Mouse (Mus musculus): ENCODE measurements around the gene Rdh16. TPM values are rescaled to one million over a fixed set of nuclear protein-coding genes. Genes with fewer than 3 reads are reported as not detected.

Gene Rdh16
- 2.1 and 3.5 TPM in 2 replicates for polyA plus RNA-seq (2012; rRNA removed; ENCODE audit: low replicate concordance)

DNA sequence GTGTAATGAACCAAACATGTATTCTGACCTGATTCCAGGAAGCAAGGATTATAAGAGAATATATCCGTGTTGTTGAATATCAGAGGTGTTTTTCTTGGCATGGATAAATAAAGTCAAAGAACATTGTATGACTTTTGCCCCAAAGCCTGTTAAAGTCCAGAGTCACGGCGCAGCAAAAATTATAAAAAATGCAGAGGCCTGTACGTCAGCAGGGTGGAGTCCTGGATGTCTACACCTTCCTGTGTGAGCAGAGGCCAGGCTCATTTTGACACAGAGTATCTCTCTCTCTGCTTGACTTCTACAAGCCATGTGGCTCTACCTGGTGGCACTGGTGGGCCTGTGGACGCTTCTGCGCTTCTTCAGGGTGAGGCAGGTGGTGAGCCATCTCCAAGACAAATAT, at the start of gene Rdh16:
Gene Rdh16, plus strand, starts transcription at position 262 of the 400 bp plus-strand sequence.

DNA sequence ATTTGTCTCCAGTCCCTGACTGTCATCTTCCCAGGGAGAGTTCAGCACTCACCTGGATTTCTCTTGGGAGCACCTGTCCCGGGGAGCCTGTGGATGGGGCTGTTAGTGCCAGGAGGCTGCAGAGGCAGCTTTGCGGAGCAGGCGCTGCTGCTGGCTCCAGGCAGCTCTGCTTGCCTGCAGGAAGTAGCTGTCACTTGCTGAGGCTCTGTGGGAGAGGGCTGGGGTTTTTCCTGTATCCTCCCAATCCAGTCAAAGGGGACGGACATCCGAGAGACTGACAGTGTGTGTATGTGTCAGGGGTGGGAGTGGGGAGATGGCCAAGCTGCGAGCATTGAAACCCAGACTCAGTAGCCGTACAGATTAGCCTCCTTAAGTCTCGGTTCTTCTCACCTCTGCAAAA, 49.4 kb upstream of the Rdh16 start, which contains the start of gene Gpr182:
Gene Gpr182, minus strand, starts transcription at position 185 of the 400 bp plus-strand sequence.

DNA sequence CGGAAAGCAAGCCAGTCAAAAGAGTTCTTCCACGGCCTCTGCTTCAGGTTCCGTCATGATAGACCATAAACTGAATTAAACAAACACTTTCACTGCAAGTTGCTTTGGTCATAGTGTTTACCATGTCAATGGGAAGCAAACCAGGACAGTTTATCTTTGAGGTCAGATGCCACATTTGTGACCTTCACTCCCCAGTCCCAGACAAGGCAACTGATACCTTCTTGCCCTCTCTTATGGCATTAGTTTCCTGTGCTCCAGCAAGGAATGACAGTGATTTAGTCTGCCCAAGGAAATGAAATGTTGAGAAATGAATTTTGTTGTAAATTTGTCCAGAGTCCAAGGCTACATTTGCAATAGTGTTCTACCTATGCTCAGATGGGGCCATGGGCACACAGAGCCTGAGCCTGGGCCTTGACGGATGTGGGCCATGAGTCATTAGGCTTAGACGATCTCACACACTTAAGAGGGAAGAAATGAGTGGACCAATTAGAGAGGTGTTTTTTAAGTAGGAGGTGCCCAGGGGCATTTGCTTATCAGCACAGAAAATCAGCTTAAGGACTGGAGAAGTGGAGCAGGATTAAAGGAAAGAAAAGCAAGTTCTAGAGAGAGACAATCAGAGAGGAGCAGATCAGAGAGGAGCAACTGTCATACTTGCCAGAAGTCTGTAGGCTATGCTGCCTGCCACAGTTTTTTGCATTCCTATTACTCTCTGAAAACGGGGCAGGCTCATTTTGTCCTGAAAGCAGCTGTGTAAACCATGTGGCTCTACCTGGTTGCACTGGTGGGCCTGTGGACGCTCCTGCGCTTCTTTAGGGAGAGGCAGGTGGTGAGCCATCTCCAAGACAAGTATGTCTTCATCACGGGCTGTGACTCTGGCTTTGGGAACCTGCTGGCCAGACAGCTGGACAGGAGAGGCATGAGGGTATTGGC, 41.5 kb upstream of the Rdh16 start, which contains the start of the genes Rdh1 and Rdh16f1:
Gene Rdh1, plus strand, starts transcription at position 541 of the 930 bp plus-strand sequence.
Gene Rdh16f1, plus strand, starts transcription at position 607 of the 930 bp plus-strand sequence.

DNA sequence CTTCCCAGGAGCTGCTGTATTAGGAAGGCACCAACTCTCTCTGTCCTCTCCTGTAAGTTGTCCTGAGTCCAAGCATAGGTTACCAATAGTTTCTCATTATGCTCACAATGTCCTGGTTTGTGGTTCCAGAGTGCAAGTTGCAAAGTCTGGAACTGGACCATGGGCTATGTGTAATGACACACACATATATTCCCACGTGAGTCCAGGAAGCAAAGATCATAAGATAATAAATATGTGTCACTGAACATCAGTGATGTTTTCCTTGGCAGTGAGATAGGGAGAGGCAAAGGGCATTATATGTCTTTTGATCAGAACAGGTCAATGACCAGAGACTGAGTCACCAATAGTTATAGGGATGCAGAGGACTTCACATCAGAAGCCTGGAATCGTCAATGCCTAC, 24.9 kb upstream of the Rdh16 start, which contains the start of gene Rdh9:
Gene Rdh9, plus strand, starts transcription at position 376 of the 400 bp plus-strand sequence.

DNA sequence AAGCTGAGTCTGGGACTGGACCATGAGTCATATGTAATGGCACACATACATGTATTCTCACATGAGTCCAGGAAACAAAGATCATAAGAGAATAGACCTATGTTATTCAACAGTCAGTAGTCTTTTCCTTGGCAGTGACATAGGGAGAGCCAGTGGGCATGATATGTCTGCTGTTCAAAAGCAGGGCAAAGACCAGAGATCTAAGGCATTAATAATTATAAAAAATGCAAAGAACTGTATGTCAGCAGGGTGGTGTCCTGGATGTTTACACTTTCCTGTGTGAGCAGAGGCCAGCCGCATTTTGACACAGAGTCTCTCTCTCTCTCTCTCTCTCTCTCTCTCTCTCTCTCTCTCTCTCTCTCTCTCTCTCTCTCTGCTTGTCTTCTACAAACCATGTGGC, 48.7 kb downstream of the Rdh16 start, which contains the start of gene Rdh19:
Gene Rdh19, plus strand, starts transcription at position 301 of the 400 bp plus-strand sequence.

DNA sequence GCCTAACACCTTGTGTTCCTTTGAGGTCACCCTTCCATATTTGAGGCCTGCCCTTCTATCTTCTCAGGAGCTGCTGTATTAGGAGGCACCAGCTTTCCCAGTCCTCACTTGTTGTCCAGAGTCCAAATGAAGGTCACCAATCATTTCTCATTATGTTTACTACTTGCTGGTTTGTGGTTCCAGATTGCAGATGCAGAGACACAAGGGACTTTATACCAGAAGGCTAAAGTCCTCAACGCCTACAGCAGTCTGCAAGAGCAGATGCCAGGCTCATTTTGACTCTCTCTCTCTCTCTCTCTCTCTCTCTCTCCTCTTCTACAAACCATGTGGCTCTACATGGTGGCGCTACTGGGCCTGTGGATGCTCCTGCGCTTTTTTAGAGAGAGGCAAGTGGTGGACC, 65.3 kb downstream of the Rdh16 start, which contains the start of gene Rdh16f2:
Gene Rdh16f2, plus strand, starts transcription at position 243 of the 400 bp plus-strand sequence.

DNA sequence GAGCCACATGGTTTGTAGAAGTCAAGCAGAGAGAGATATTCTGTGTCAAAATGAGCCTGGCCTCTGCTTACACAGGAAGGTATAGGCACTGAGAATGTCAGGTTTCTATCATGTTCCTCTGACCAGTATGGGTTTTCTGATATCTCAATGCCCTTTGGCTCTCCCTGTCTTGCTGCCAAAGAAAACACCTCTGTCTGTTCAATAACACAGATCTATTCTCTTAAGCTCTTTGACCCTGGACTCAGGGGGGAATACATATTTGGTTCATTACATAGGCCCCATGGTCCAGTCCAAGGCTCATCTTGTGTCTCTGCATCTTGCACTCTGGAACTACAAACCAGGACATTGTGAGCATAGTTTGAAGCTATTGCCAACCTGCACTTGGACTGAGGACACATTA, 87.7 kb downstream of the Rdh16 start, which contains the start of gene Rdh7:
Gene Rdh7, minus strand, starts transcription at position 213 of the 400 bp plus-strand sequence.

Other genes with a start within 250 kb of the Rdh16 start
- 134 and 192 TPM in 2 replicates for gene Lrp1, start 180.0 kb upstream of the Rdh16 start, polyA plus RNA-seq (2012; rRNA removed; ENCODE audit: low replicate concordance)
- gene Stat6, start 158.2 kb upstream of the Rdh16 start, polyA plus RNA-seq (2012; rRNA removed; ENCODE audit: low replicate concordance): 52.2 and 71.9 TPM in 2 replicates
- gene Nemp1, start 134.3 kb upstream of the Rdh16 start, polyA plus RNA-seq (2012; rRNA removed; ENCODE audit: low replicate concordance): 1.3 and 1.6 TPM in 2 replicates
- gene Nab2, start 132.6 kb upstream of the Rdh16 start, polyA plus RNA-seq (2012; rRNA removed; ENCODE audit: low replicate concordance): 25.5 and 39.5 TPM in 2 replicates
- gene Myo1a, start 96.0 kb upstream of the Rdh16 start, polyA plus RNA-seq (2012; rRNA removed; ENCODE audit: low replicate concordance): 179 and 405 TPM in 2 replicates
- gene Tac2, start 76.7 kb upstream of the Rdh16 start, polyA plus RNA-seq (2012; rRNA removed; ENCODE audit: low replicate concordance): 0.32 TPM in 1 of 2 replicates, not detected in the other
- gene Zbtb39, start 61.6 kb upstream of the Rdh16 start, polyA plus RNA-seq (2012; rRNA removed; ENCODE audit: low replicate concordance): 3.1 and 4.5 TPM in 2 replicates
- 1.1 and 2.3 TPM in 2 replicates for gene Gpr182, start 49.4 kb upstream of the Rdh16 start, polyA plus RNA-seq (2012; rRNA removed; ENCODE audit: low replicate concordance)
- 0.06 TPM in 1 of 2 replicates, not detected in the other for gene Rdh1, start 41.4 kb upstream of the Rdh16 start, polyA plus RNA-seq (2012; rRNA removed; ENCODE audit: low replicate concordance)
- not detected in 2 replicates for gene Rdh16f1, start 41.4 kb upstream of the Rdh16 start, polyA plus RNA-seq (2012; rRNA removed; ENCODE audit: low replicate concordance)
- gene Rdh9, start 24.8 kb upstream of the Rdh16 start, polyA plus RNA-seq (2012; rRNA removed; ENCODE audit: low replicate concordance): 3.4 and 31.0 TPM in 2 replicates
- not detected in 2 replicates for gene Rdh19, start 48.8 kb downstream of the Rdh16 start, polyA plus RNA-seq (2012; rRNA removed; ENCODE audit: low replicate concordance)
- gene Rdh16f2, start 65.3 kb downstream of the Rdh16 start, polyA plus RNA-seq (2012; rRNA removed; ENCODE audit: low replicate concordance): 2.6 and 5.4 TPM in 2 replicates
- gene Rdh7, start 87.7 kb downstream of the Rdh16 start, polyA plus RNA-seq (2012; rRNA removed; ENCODE audit: low replicate concordance): 40.9 and 82.5 TPM in 2 replicates
- 0.15 and 0.32 TPM in 2 replicates for gene Sdr9c7, start 97.4 kb downstream of the Rdh16 start, polyA plus RNA-seq (2012; rRNA removed; ENCODE audit: low replicate concordance)
- 33.8 and 58.5 TPM in 2 replicates for gene Hsd17b6, start 206.5 kb downstream of the Rdh16 start, polyA plus RNA-seq (2012; rRNA removed; ENCODE audit: low replicate concordance)
- 0.87 and 1.6 TPM in 2 replicates for gene Prim1, start 214.0 kb downstream of the Rdh16 start, polyA plus RNA-seq (2012; rRNA removed; ENCODE audit: low replicate concordance)
- 82.6 and 172 TPM in 2 replicates for gene Naca, start 234.4 kb downstream of the Rdh16 start, polyA plus RNA-seq (2012; rRNA removed; ENCODE audit: low replicate concordance)

All from duodenum, adult 2 months (tissue).